Mouse (Mus musculus) lung, postnatal 0 days (tissue): Measurements from ENCODE around the gene Cox17.

Experiments
- CTCF ChIP-seq: IDR thresholded peaks from 2 replicates; pipeline ENCODE4 v1.5.1; 2016; ENCODE audit warnings: antibody characterized with exemption, mild to moderate bottlenecking
- EP300 ChIP-seq: IDR thresholded peaks from 2 replicates; pipeline ENCODE4 v1.6.1; 2016; ENCODE audit warnings: antibody characterized with exemption, mild to moderate bottlenecking, control low read depth

DNA sequence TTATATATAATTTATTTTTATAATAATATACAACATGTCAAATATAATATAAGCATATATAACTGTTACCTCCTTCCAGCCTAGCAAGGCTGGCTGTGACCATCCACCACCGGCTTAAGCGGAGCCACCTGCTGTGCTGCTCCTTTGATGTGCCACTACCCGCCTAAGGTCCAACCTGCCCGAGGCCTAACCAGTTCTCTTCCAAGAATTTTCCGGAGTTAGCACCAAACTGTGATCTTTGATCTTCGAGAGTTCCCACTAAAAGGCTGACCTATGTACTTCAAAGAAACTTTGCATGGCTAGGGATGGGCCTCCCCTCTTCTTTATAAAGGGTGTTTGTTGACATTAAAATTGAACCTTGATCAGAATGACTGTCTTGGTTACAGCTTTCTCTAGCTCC lies 12.4 kb upstream of the Cox17 start:
- TF ChIP-seq CTCF (no peak), EP300 (no peak)
